Mouse (Mus musculus) cerebellum, adult 2 months (tissue): ENCODE measurements around the gene Krt80.

Experiments used
- CTCF ChIP-seq: fragments of 200-500 bp; IDR thresholded peaks from 2 replicates; pipeline ENCODE4 v1.5.1; 2011; ENCODE audit warnings: low read depth, mild to moderate bottlenecking, control low read depth, low read length, moderate library complexity, borderline replicate concordance; ENCODE audit not compliant: insufficient read depth
- POLR2A ChIP-seq: fragments of 200-500 bp; IDR thresholded peaks from 2 replicates; pipeline ENCODE4 v1.6.1; 2011; ENCODE audit warnings: low read length, control low read depth, borderline replicate concordance; ENCODE audit not compliant: insufficient read depth

DNA sequence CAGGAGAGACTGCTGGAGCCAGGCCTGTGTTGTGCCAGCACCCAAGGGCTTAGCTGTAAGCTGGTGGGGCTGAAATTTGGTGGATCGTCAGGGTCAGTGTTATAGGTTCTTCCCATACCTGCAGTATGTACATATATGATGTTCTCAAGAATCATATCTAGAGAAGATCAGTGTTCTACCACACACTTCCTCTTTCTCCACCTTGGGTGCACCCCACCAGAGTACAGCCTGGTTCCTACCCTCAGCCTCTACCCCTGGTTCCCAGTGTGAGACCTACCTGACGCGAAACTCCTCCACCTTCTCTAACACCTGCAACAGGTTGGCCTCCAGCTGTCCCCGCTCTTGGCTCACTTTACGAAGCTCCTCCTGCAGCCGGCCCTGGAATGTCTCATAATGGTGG is 6.0 kb downstream of the Krt80 start:
- TF ChIP-seq POLR2A, result no peak
- TF ChIP-seq CTCF, result no peak
